ENCODE assay signal across 17 mouse cellular contexts in the genomic region with DNA sequence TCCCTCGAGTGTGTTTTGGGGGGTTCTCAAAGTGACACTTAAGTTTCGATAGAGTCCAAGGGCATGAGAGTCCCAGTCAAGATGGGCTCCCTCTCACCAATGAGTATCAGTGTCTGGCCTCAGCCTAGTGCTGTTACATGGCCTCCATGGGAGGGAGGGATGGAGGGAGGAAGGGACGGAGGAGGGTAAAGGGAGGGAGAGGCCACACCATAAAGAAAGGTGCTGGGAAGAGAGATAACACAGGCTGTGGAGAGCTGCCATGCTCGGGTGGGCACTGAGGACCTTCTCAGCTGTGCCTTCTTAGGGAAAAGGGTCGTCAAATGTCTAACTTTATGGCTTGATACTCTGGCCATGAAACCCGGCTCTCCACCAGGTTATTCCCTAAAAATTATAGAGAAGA.
DNase-seq lines count a peak whose midpoint lies in the region; ATAC-seq lines count a peak whose summit lies in the region.
"Had no signal": no experiment of that assay in that cellular context is flagged by ENCODE, and none has a peak within 500 bp of the region (broad histone marks: within the 10 kb centered on the region; RNA-seq: fewer than 3 reads in every experiment).

No protein-coding gene starts in this region.

- peak overlapping the region; percentile 58 for H3K4me2 ChIP-seq in liver, embryonic 12.5 days
- no peak overlapping the region for H3K4me2 ChIP-seq in stomach, embryonic 15.5 days
- H3K4me2 ChIP-seq: embryonic facial prominence, embryonic 15.5 days; kidney, embryonic 15.5 days; midbrain, embryonic 12.5 days; neural tube, embryonic 15.5 days had no signal

- peak; percentile 32 for DNase-seq in spleen, adult 12 weeks (ENCODE audit: low spot score)
- DNase-seq in spleen, adult 18-20 months = no peak
- peak; percentile 55 for DNase-seq in c-Kit-positive CD71-positive TER-119-positive erythroid progenitor cells, embryonic 14.5 days (ENCODE audit: low spot score)
- no peak for DNase-seq in retina, embryonic 14.5 days (ENCODE audit: low spot score)
- no peak for DNase-seq in cerebellum, postnatal 4 days (ENCODE audit: low spot score in 2 of 2)
- DNase-seq: cerebellum, adult 9-10 months; gastrocnemius, postnatal 36 days; heart, adult 2 months; lung, adult 18-20 months; thymus, postnatal 25 days had no signal

- H3K4me1 ChIP-seq in liver, embryonic 12.5 days = peaks cover 78% of the 10 kb centered on the region
- peaks cover 6% of the 10 kb centered on the region; the same call in 1 of the 2 replicates for H3K4me1 ChIP-seq in stomach, embryonic 15.5 days
- H3K4me1 ChIP-seq: embryonic facial prominence, embryonic 15.5 days; midbrain, embryonic 12.5 days; neural tube, embryonic 15.5 days had no signal

- H3K27ac ChIP-seq in liver, embryonic 12.5 days = peak overlapping the region; percentile 94
- H3K27ac ChIP-seq in stomach, embryonic 15.5 days = no peak overlapping the region
- H3K27ac ChIP-seq: embryonic facial prominence, embryonic 15.5 days; heart, adult 2 months; kidney, embryonic 15.5 days; midbrain, embryonic 12.5 days; neural tube, embryonic 15.5 days had no signal

- H3K9me3 ChIP-seq in liver, embryonic 12.5 days (replicated peaks) = no peaks in the 10 kb centered on the region
- no peaks in the 10 kb centered on the region for H3K9me3 ChIP-seq in stomach, embryonic 15.5 days
- H3K9me3 ChIP-seq: embryonic facial prominence, embryonic 15.5 days; kidney, embryonic 15.5 days; midbrain, embryonic 12.5 days; neural tube, embryonic 15.5 days had no signal

- H3K27me3 ChIP-seq in liver, embryonic 12.5 days (replicated peaks) = no peaks in the 10 kb centered on the region
- H3K27me3 ChIP-seq in stomach, embryonic 15.5 days (replicated peaks) = no peaks in the 10 kb centered on the region
- H3K27me3 ChIP-seq: embryonic facial prominence, embryonic 15.5 days; kidney, embryonic 15.5 days; midbrain, embryonic 12.5 days; neural tube, embryonic 15.5 days had no signal

- peak; percentile 70 for ATAC-seq in liver, embryonic 12.5 days
- ATAC-seq in stomach, embryonic 15.5 days (ENCODE audit: insufficient read depth, low FRiP score, low read depth) = peak; percentile 71; the same call in 1 of the 2 replicates
- ATAC-seq: intestine, postnatal 0 days had no signal

- no peaks in the 10 kb centered on the region for H3K36me3 ChIP-seq in liver, embryonic 12.5 days
- no peaks in the 10 kb centered on the region for H3K36me3 ChIP-seq in stomach, embryonic 15.5 days
- H3K36me3 ChIP-seq: embryonic facial prominence, embryonic 15.5 days; kidney, embryonic 15.5 days; midbrain, embryonic 12.5 days; neural tube, embryonic 15.5 days had no signal

- 39% methylated on average over 6 of the region's 6 CpGs for WGBS in liver, embryonic 12.5 days (ENCODE audit: insufficient replicate concordance)
- 82% methylated on average over 6 of the region's 6 CpGs for WGBS in stomach, embryonic 15.5 days

- no peak overlapping the region for H3K4me3 ChIP-seq in liver, embryonic 12.5 days
- no peak overlapping the region for H3K4me3 ChIP-seq in stomach, embryonic 15.5 days (replicated peaks)
- H3K4me3 ChIP-seq: embryonic facial prominence, embryonic 15.5 days; heart, adult 2 months; kidney, embryonic 15.5 days; midbrain, embryonic 12.5 days; neural tube, embryonic 15.5 days had no signal

- H3K9ac ChIP-seq in liver, embryonic 12.5 days = peak overlapping the region; percentile 65
- H3K9ac ChIP-seq in stomach, embryonic 15.5 days = no peak overlapping the region
- H3K9ac ChIP-seq: embryonic facial prominence, embryonic 15.5 days; kidney, embryonic 15.5 days; midbrain, embryonic 12.5 days; neural tube, embryonic 15.5 days had no signal

Comparison
In these comparisons a context has a peak if more than half of its experiments do, and no peak if none do; other contexts are left out.
1. DNase-seq: peak in spleen, adult 12 weeks (single experiment) and c-Kit-positive CD71-positive TER-119-positive erythroid progenitor cells, embryonic 14.5 days (single experiment); none in spleen, adult 18-20 months (0 of 2), retina, embryonic 14.5 days (single experiment) and cerebellum, postnatal 4 days (0 of 2).